Mouse (Mus musculus) left cerebral cortex, adult 11 months (tissue): ENCODE measurements around the gene Catsperz.

Experiments used
- DNase-seq: peaks from one replicate; pipeline ENCODE4 v3.0.0; 2022; ENCODE audit warnings: low spot score

Gene Catsperz

GRCm38 (mm10) chr19:6925307-6925573 lies at the start of gene Catsperz:
Gene Catsperz, minus strand, starts transcription at chr19:6925380.
- no peak for DNase-seq

GRCm38 (mm10) chr19:6974211-6975205 lies 49.3 kb upstream of the Catsperz start, which contains the start of gene Ppp1r14b:
Gene Ppp1r14b, plus strand, starts transcription at chr19:6974968.
- DNase-seq = no peak

- DNase-seq = no peak
Observed at GRCm38 (mm10) chr19:6973581-6974190, 48.5 kb upstream of the Catsperz start.

- no peak for DNase-seq
Observed at GRCm38 (mm10) chr19:6972247-6972917, 47.2 kb upstream of the Catsperz start.

- no peak for DNase-seq
Observed at GRCm38 (mm10) chr19:6971644-6972043, 46.5 kb upstream of the Catsperz start.

- no peak for DNase-seq
Observed at GRCm38 (mm10) chr19:6970460-6971085, 45.4 kb upstream of the Catsperz start.

- DNase-seq = no peak
Observed at GRCm38 (mm10) chr19:6969665-6970381, 44.6 kb upstream of the Catsperz start.

- no peak for DNase-seq
Observed at GRCm38 (mm10) chr19:6969291-6969664, 44.1 kb upstream of the Catsperz start.

GRCm38 (mm10) chr19:6968491-6969271 lies 43.5 kb upstream of the Catsperz start:
- no peak for DNase-seq

GRCm38 (mm10) chr19:6956461-6956860 lies 31.3 kb upstream of the Catsperz start:
- DNase-seq = no peak

GRCm38 (mm10) chr19:6955424-6955823 lies 30.2 kb upstream of the Catsperz start:
- DNase-seq = no peak

GRCm38 (mm10) chr19:6954046-6954445 lies 28.9 kb upstream of the Catsperz start:
- no peak for DNase-seq

- no peak for DNase-seq
Observed at GRCm38 (mm10) chr19:6952712-6953037, 27.5 kb upstream of the Catsperz start.

- no peak for DNase-seq
Observed at GRCm38 (mm10) chr19:6951994-6952711, 27.0 kb upstream of the Catsperz start.

- DNase-seq = peak; percentile 89
Observed at GRCm38 (mm10) chr19:6951381-6951968, 26.3 kb upstream of the Catsperz start.

GRCm38 (mm10) chr19:6950613-6951153 lies 25.5 kb upstream of the Catsperz start:
- no peak for DNase-seq

- DNase-seq = no peak
Observed at GRCm38 (mm10) chr19:6949951-6950350, 24.8 kb upstream of the Catsperz start.

GRCm38 (mm10) chr19:6949532-6949931 lies 24.4 kb upstream of the Catsperz start:
- no peak for DNase-seq

GRCm38 (mm10) chr19:6948186-6948585 lies 23.0 kb upstream of the Catsperz start:
- DNase-seq = no peak

GRCm38 (mm10) chr19:6947742-6948141 lies 22.6 kb upstream of the Catsperz start:
- no peak for DNase-seq
